Mouse (Mus musculus): ENCODE data around the gene Prr7. TPM values are rescaled to one million over a fixed set of nuclear protein-coding genes. Genes with fewer than 3 reads are reported as not detected.

Prr7 gene
- polyA plus RNA-seq, 1 experiment from 2014 or later: 0.27 TPM

- Histone ChIP-seq H3K4me1 (replicated peaks; ENCODE audit: control insufficient read depth, insufficient read depth, low read length) (0 out of 2 replicates have a peak, but pooled peaks cover 2% of the 10 kb centered on the region), H3K27me3 (replicated peaks; ENCODE audit: control insufficient read depth, insufficient read depth, low read length) (peaks cover 18% of the 10 kb centered on the region; the same call in 1 of the 2 replicates), H3K9me3 (ENCODE audit: control insufficient read depth) (no peaks in the 10 kb centered on the region), H3K4me2 (replicated peaks; ENCODE audit: low read depth) (peak overlapping the region; percentile 81), H3K4me3 (ENCODE audit: low read depth, low read length) (peak overlapping the region; percentile 64), H3K36me3 (ENCODE audit: control insufficient read depth, insufficient read depth) (no peaks in the 10 kb centered on the region; the same call in 1 of the 2 replicates), H3K27ac (ENCODE audit: low read depth, low read length) (peak overlapping the region; percentile 66), H3K9ac (ENCODE audit: low read depth, low read length) (peak overlapping the region; percentile 74)
- WGBS: under 1% methylated on average over 29 of the region's 29 CpGs
- ATAC-seq: peak; percentile 12; the same call in 1 of the 2 replicates
- no peak for TF ChIP-seq CTCF (IDR thresholded peaks at IDR 0.05; ENCODE audit: low read depth)
These were observed 23.0 kb downstream of the Prr7 start for GRCm38 (mm10) chr13:55486916-55487577.

DNA sequence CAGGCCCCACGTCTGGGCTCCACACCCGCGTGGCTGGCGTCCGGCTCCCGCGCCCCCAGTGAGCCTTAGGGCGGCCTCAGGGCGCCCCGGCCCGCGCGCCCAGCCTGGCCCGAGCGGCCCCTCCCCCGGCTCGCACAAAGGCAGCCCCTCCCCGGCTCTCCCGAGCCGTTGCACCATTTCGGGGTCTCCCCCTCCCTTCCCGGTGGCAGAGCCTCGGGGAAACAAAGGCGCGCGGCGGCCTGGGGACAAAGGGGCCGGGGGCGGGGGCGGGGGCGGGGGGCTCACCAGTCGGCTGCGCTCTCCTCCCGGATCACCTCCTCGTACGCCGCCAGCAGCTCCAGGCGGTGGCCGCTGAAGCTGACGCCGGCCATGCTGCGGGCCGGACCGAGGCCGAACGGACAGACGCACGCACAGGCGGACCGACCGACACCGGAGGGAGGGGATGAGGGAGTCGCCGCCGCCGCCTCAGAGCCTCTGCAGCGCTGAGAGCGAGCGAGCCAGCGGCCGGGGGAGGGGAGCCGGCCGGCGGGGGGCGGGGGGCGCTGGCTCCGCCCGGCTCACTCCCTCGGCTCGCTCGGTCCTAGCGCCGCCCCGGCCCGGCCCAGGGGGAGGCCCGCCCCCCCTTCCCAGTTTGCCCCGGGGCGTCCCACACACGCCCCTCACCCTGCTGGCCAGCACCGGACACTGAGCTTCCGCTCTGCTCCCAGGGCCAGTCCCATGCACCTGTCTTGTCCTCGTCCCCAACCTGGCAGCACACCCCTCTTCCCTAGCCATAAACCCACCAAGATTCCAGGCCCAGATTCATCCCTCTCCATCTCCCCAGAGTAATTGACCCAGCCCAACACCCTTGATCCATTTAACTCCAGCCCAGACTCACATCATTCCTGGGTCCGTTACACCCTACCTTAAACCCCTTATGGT lies 23.8 kb downstream of the Prr7 start, which contains the start of gene Dbn1:
Gene Dbn1 (minus strand): TSS at position 534 of the 921 bp plus-strand sequence.
- 3% methylated on average over 45 of the region's 83 CpGs for WGBS
- H3K9me3 ChIP-seq (ENCODE audit: control insufficient read depth): no peaks in the 10 kb centered on the region
- H3K27ac ChIP-seq (ENCODE audit: low read depth, low read length): peak within 1 kb of the TSS; percentile 66
- H3K36me3 ChIP-seq (ENCODE audit: control insufficient read depth, insufficient read depth): no peaks in the 10 kb centered on the region; the same call in 1 of the 2 replicates
- peak within 1 kb of the TSS; percentile 64 for H3K4me3 ChIP-seq (ENCODE audit: low read depth, low read length)
- H3K9ac ChIP-seq (ENCODE audit: low read depth, low read length): peak within 1 kb of the TSS; percentile 74
- H3K27me3 ChIP-seq (replicated peaks; ENCODE audit: control insufficient read depth, insufficient read depth, low read length): peaks cover 18% of the 10 kb centered on the region; the same call in 1 of the 2 replicates
- 0 out of 2 replicates have a peak, but pooled peaks cover 2% of the 10 kb centered on the region for H3K4me1 ChIP-seq (replicated peaks; ENCODE audit: control insufficient read depth, insufficient read depth, low read length)
- H3K4me2 ChIP-seq (replicated peaks; ENCODE audit: low read depth): peak within 1 kb of the TSS; percentile 81
- peak; percentile 52 for ATAC-seq
- 0 out of 2 replicates have a peak, but pooled peaks have one; percentile 9 for TF ChIP-seq CTCF (IDR thresholded peaks at IDR 0.05; ENCODE audit: low read depth)

DNA sequence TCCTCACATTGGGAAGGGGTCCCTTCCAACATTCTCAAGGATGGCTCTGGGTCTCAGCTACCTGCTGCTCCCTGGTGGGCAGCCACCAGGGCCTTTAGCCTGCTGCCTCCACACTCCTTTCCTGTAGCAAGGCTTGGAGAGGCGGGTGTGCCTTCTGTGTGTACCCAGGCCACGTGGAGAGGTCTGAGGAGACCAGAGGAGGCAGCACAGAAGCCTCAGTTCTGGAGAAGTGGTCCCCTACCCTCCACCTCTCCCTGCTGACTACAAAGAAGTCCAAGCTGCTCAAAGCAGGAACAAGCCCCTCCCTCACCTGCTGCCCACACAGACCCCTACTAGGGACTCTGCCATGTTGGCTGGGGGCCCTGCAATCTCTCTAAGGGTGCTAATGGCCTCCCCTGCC lies 30.2 kb downstream of the Prr7 start:
- Histone ChIP-seq H3K4me2 (replicated peaks; ENCODE audit: low read depth) (no peak overlapping the region), H3K27ac (ENCODE audit: low read depth, low read length) (no peak overlapping the region), H3K36me3 (ENCODE audit: control insufficient read depth, insufficient read depth) (peaks cover 11% of the 10 kb centered on the region; the same call in 1 of the 2 replicates), H3K4me3 (ENCODE audit: low read depth, low read length) (no peak overlapping the region), H3K9me3 (ENCODE audit: control insufficient read depth) (no peaks in the 10 kb centered on the region), H3K9ac (ENCODE audit: low read depth, low read length) (no peak overlapping the region), H3K27me3 (replicated peaks; ENCODE audit: control insufficient read depth, insufficient read depth, low read length) (0 out of 2 replicates have a peak, but pooled peaks cover 4% of the 10 kb centered on the region), H3K4me1 (replicated peaks; ENCODE audit: control insufficient read depth, insufficient read depth, low read length) (no peaks in the 10 kb centered on the region)
- ATAC-seq: no peak
- 16% methylated on average over 2 of the region's 2 CpGs for WGBS
- 0 out of 2 replicates have a peak, but pooled peaks have one; percentile 4 for TF ChIP-seq CTCF (IDR thresholded peaks at IDR 0.05; ENCODE audit: low read depth)

GRCm38 (mm10) chr13:55494883-55495621 lies 31.0 kb downstream of the Prr7 start:
- 31% methylated on average over 18 of the region's 18 CpGs for WGBS
- Histone ChIP-seq H3K9me3 (ENCODE audit: control insufficient read depth) (no peaks in the 10 kb centered on the region), H3K4me3 (ENCODE audit: low read depth, low read length) (no peak overlapping the region), H3K27ac (ENCODE audit: low read depth, low read length) (no peak overlapping the region), H3K36me3 (ENCODE audit: control insufficient read depth, insufficient read depth) (peaks cover 17% of the 10 kb centered on the region; the same call in 1 of the 2 replicates), H3K4me2 (replicated peaks; ENCODE audit: low read depth) (no peak overlapping the region), H3K4me1 (replicated peaks; ENCODE audit: control insufficient read depth, insufficient read depth, low read length) (no peaks in the 10 kb centered on the region), H3K9ac (ENCODE audit: low read depth, low read length) (no peak overlapping the region), H3K27me3 (replicated peaks; ENCODE audit: control insufficient read depth, insufficient read depth, low read length) (0 out of 2 replicates have a peak, but pooled peaks cover 4% of the 10 kb centered on the region)
- TF ChIP-seq CTCF (IDR thresholded peaks at IDR 0.05; ENCODE audit: low read depth): no peak
- no peak for ATAC-seq

DNA sequence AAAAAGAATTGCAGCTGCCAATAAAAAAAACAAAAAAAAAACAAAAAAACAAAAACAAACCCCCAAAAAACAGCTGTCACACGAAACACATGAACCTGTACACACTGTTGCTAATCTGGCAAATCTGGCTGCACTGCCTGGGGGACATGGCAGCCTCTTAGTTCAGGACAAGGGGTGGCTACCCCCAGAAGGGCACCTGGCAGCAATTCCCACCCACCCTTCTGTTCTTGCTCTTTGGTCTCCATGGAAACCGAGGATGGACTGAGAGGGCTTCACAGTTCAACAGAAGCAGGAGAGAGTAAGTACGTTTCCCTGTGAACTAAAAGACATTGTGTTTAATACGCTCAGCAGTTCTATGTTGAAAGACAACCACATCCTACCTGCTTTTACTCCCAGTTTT lies 31.6 kb downstream of the Prr7 start:
- Histone ChIP-seq H3K4me2 (replicated peaks; ENCODE audit: low read depth) (no peak overlapping the region), H3K36me3 (ENCODE audit: control insufficient read depth, insufficient read depth) (peaks cover 23% of the 10 kb centered on the region), H3K27me3 (replicated peaks; ENCODE audit: control insufficient read depth, insufficient read depth, low read length) (0 out of 2 replicates have a peak, but pooled peaks cover 4% of the 10 kb centered on the region), H3K9me3 (ENCODE audit: control insufficient read depth) (no peaks in the 10 kb centered on the region), H3K4me3 (ENCODE audit: low read depth, low read length) (no peak overlapping the region), H3K9ac (ENCODE audit: low read depth, low read length) (no peak overlapping the region), H3K27ac (ENCODE audit: low read depth, low read length) (no peak overlapping the region), H3K4me1 (replicated peaks; ENCODE audit: control insufficient read depth, insufficient read depth, low read length) (no peaks in the 10 kb centered on the region)
- TF ChIP-seq CTCF (IDR thresholded peaks at IDR 0.05; ENCODE audit: low read depth): no peak
- 65% methylated on average over 4 of the region's 4 CpGs for WGBS
- no peak for ATAC-seq

Measured in intestine, postnatal 0 days (tissue).